Mouse (Mus musculus) testis, adult 2 months (tissue): Measurements from ENCODE around the gene Rbfox3.

ENCODE experiments used
- CTCF ChIP-seq: fragments of 200-500 bp; IDR thresholded peaks from 2 replicates; pipeline ENCODE4 v1.5.1; 2012; ENCODE audit warnings: low read depth, mild to moderate bottlenecking, inconsistent platforms, low read length, moderate library complexity; ENCODE audit not compliant: control insufficient read depth, insufficient read depth, insufficient replicate concordance
- POLR2A ChIP-seq: fragments of 200-500 bp; IDR thresholded peaks from 2 replicates; pipeline ENCODE4 v1.6.1; 2012; ENCODE audit warnings: low read depth, mild to moderate bottlenecking, inconsistent platforms, low read length, moderate library complexity; ENCODE audit not compliant: control insufficient read depth

- TF ChIP-seq CTCF, result no peak
- no peak for TF ChIP-seq POLR2A
Observed at GRCm38 (mm10) chr11:118889500-118889899, 21.9 kb downstream of the Rbfox3 start.
